ENCODE assay signal across 19 mouse cellular contexts in the genomic region with DNA sequence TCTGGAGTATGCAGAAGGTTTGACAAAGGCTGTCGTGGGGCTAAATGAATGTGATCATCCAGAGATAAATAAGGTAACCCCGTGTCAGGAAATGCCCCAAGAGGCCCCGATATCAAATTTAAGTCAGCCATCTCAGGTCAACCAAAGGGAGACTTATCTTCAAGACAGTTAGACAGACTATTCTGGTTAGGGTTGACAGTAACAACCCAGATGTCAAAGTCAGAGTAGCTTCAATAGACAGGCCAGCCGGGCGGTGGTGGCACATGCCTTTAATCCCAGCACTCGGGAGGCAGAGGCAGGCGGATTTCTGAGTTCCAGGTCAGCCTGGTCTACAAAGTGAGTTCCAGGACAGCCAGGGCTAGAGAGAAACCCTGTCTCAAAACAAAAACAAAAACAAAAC. TPM values are rescaled to one million over a fixed set of nuclear protein-coding genes. Genes with fewer than 3 reads are reported as not detected.
A peak's percentile ranks its signal among the peaks of the same experiment; 100 is the strongest.
DNase-seq lines count a peak whose midpoint lies in the region; ATAC-seq and TF ChIP-seq lines count a peak whose summit lies in the region.
"Not testable (repeated sequence)": the region's sequence is repeated elsewhere in the genome, so short reads cannot be mapped to it uniquely, and the experiment has no call there.
"Had no signal": no experiment of that assay in that cellular context is flagged by ENCODE, and none has a peak within 500 bp of the region (broad histone marks: within the 10 kb centered on the region; RNA-seq: fewer than 3 reads in every experiment).

No protein-coding gene starts in this region.

- not testable (repeated sequence) for H3K27me3 ChIP-seq in MEL (ENCODE audit: control insufficient read depth in 1 of 2, insufficient read depth in 2 of 2, low read length in 2 of 2); liver, embryonic 13.5 days

- not testable (repeated sequence) for DNase-seq in MEL (ENCODE audit: low read depth, low spot score); liver, embryonic 13.5 days
- DNase-seq in heart, adult 11 months, result peak; percentile 53

- not testable (repeated sequence) for TF ChIP-seq EP300 in MEL (IDR thresholded peaks at IDR 0.05; ENCODE audit: low read depth in 1 of 2, low read length in 2 of 2)

- H3K27ac ChIP-seq in MEL (ENCODE audit: control insufficient read depth, low read depth, low read length); liver, embryonic 13.5 days: not testable (repeated sequence)

- H3K9ac ChIP-seq in MEL (ENCODE audit: control insufficient read depth, low read depth, low read length, poor library complexity, severe bottlenecking); liver, embryonic 13.5 days: not testable (repeated sequence)

- peak; percentile 50; the same call in 1 of the 2 replicates for ATAC-seq in liver, embryonic 13.5 days (ENCODE audit: low read depth)
- peak; percentile 54 for ATAC-seq in megakaryocyte progenitor cell, adult 5-6 weeks (replicated peaks; ENCODE audit: poor library complexity)
- ATAC-seq in megakaryocyte-erythroid progenitor cell, adult 5-6 weeks (replicated peaks; ENCODE audit: low FRiP score, low TSS enrichment, poor library complexity, severe bottlenecking), result 0 out of 2 replicates have a peak, but pooled peaks have one; percentile 55

- H3K79me2 ChIP-seq in MEL (ENCODE audit: control insufficient read depth, insufficient read depth, low read length, poor library complexity), result not testable (repeated sequence)

- not testable (repeated sequence) for TF ChIP-seq POLR2A in MEL (IDR thresholded peaks at IDR 0.05; ENCODE audit: control insufficient read depth in 1 of 2, insufficient read depth in 1 of 2, low read depth in 1 of 2, low read length in 2 of 2, poor library complexity in 1 of 2)

- not testable (repeated sequence) for H3K9me3 ChIP-seq in MEL (replicated peaks; ENCODE audit: insufficient read depth, low read length); liver, embryonic 13.5 days (replicated peaks)

- H3K4me1 ChIP-seq in MEL (ENCODE audit: control insufficient read depth in 1 of 2, insufficient read depth in 2 of 2, low read length in 2 of 2), result not testable (repeated sequence)
- H3K4me1 ChIP-seq in liver, embryonic 13.5 days (replicated peaks), result peaks cover 14% of the 10 kb centered on the region

- not testable (repeated sequence) for H3K36me3 ChIP-seq in MEL (ENCODE audit: control insufficient read depth in 1 of 2, insufficient read depth in 2 of 2, low read length in 2 of 2); liver, embryonic 13.5 days

- not testable (repeated sequence) for H3K4me2 ChIP-seq in liver, embryonic 13.5 days

- not testable (repeated sequence) for TF ChIP-seq CTCF in MEL (IDR thresholded peaks at IDR 0.05 in 2 of 3, conservative IDR thresholded peaks at IDR 0.05 in 1 of 3; ENCODE audit: control insufficient read depth in 1 of 3, insufficient read depth in 1 of 3, low read depth in 2 of 3, low read length in 3 of 3, poor library complexity in 1 of 3, severe bottlenecking in 1 of 3)

- WGBS in liver, embryonic 13.5 days (ENCODE audit: insufficient replicate concordance), result 39% methylated on average over 7 of the region's 7 CpGs

- TF ChIP-seq RAD21 in MEL (IDR thresholded peaks at IDR 0.05; ENCODE audit: low read depth, low read length), result not testable (repeated sequence)

- not testable (repeated sequence) for H3K4me3 ChIP-seq in MEL (ENCODE audit: control insufficient read depth in 1 of 2, insufficient read depth in 1 of 2, low read depth in 2 of 2, low read length in 2 of 2); liver, embryonic 13.5 days (replicated peaks)

TF ChIP-seq in MEL, 35 proteins besides CTCF, POLR2A, EP300 and RAD21:
- TF ChIP-seq TCF12 (IDR thresholded peaks at IDR 0.05; ENCODE audit: low read depth, low read length), result 0 out of 2 replicates have a peak, but pooled peaks have one; percentile 12

RNA-seq across cellular contexts. Expression of gene Bcl7c, which starts 15.0 kb away (rescaled TPM):
- 54.9 and 72.4 TPM in 2 replicates for total RNA-seq in MEL (2012; rRNA removed)
- polyA plus RNA-seq in MEL (2012; ENCODE audit: insufficient read depth in 1 of 2, insufficient read length in 2 of 2, low read depth in 1 of 2, low replicate concordance in 2 of 2, missing spikeins in 1 of 2), result 10 to 100 TPM in 1 of 2 experiments, not detected in 1; 98.4 TPM
- 26.9 and 28.9 TPM in 2 replicates for polyA plus RNA-seq in liver, embryonic 13.5 days (2015; fragmentation: Nextera tagmentation; extraction: Ambion mirVana)
- 61.1 and 63.4 TPM in 2 replicates for total RNA-seq in megakaryocyte progenitor cell, adult 5-6 weeks (2015)
- total RNA-seq in megakaryocyte progenitor cell, adult 5-6 weeks (2017), result 38.1 and 44.6 TPM in 2 replicates
- total RNA-seq in megakaryocyte-erythroid progenitor cell, adult 5-6 weeks (2014; fragmentation: Nextera tagmentation), result 84.1 and 94.3 TPM in 2 replicates
- total RNA-seq in megakaryocyte-erythroid progenitor cell, adult 5-6 weeks (2017), result 51.3 and 61.0 TPM in 2 replicates

RNA-seq across cellular contexts. Expression of gene Ctf1, which starts 18.8 kb away (rescaled TPM):
- 1.9 and 2.8 TPM in 2 replicates for total RNA-seq in MEL (2012; rRNA removed)
- polyA plus RNA-seq in MEL (2012; ENCODE audit: insufficient read depth in 1 of 2, insufficient read length in 2 of 2, low read depth in 1 of 2, low replicate concordance in 2 of 2, missing spikeins in 1 of 2), result 1 to 10 TPM in 1 of 2 experiments, not detected in 1; 7.2 TPM
- polyA plus RNA-seq in liver, embryonic 13.5 days (2015; fragmentation: Nextera tagmentation; extraction: Ambion mirVana), result 1.8 and 2.2 TPM in 2 replicates
- total RNA-seq in megakaryocyte progenitor cell, adult 5-6 weeks (2015), result 0.83 and 1.8 TPM in 2 replicates
- total RNA-seq in megakaryocyte progenitor cell, adult 5-6 weeks (2017), result 0.42 and 1.9 TPM in 2 replicates
- total RNA-seq in megakaryocyte-erythroid progenitor cell, adult 5-6 weeks (2014; fragmentation: Nextera tagmentation), result 4.2 and 5.5 TPM in 2 replicates
- 1.9 and 3.0 TPM in 2 replicates for total RNA-seq in megakaryocyte-erythroid progenitor cell, adult 5-6 weeks (2017)
- total RNA-seq: CH12.LX had no signal
- polyA plus RNA-seq: activated CD4-positive, CD25-positive, alpha-beta regulatory T cell, adult 4 months; CD4-positive, CD25-positive, alpha-beta regulatory T cell, adult 4 months had no signal

RNA-seq across cellular contexts. Expression of gene Ctf2, which starts 38.2 kb away (rescaled TPM):
- total RNA-seq in MEL (2012; rRNA removed), result 0.36 and 0.39 TPM in 2 replicates
- polyA plus RNA-seq in MEL (2012; ENCODE audit: insufficient read depth in 1 of 2, insufficient read length in 2 of 2, low read depth in 1 of 2, low replicate concordance in 2 of 2, missing spikeins in 1 of 2), result 1 to 10 TPM in 1 of 2 experiments, not detected in 1; 1.0 TPM
- 0.07 and 0.16 TPM in 2 replicates for polyA plus RNA-seq in liver, embryonic 13.5 days (2015; fragmentation: Nextera tagmentation; extraction: Ambion mirVana)
- total RNA-seq in megakaryocyte progenitor cell, adult 5-6 weeks (2015), result not detected in 2 replicates
- not detected in 2 replicates for total RNA-seq in megakaryocyte progenitor cell, adult 5-6 weeks (2017)
- not detected in 2 replicates for total RNA-seq in megakaryocyte-erythroid progenitor cell, adult 5-6 weeks (2014; fragmentation: Nextera tagmentation)
- total RNA-seq in megakaryocyte-erythroid progenitor cell, adult 5-6 weeks (2017), result not detected in 2 replicates
- total RNA-seq: adrenal gland, adult 18-20 months; adrenal gland, adult 2 months; adrenal gland, adult 8-10 months; adrenal gland, postnatal 10 days; adrenal gland, postnatal 14 days; adrenal gland, postnatal 25 days; adrenal gland, postnatal 36 days; adrenal gland, postnatal 4 days; CH12.LX had no signal
- polyA plus RNA-seq: activated CD4-positive, CD25-positive, alpha-beta regulatory T cell, adult 4 months; adrenal gland, adult 2 months; brain, embryonic 14.5 days; CD4-positive, CD25-positive, alpha-beta regulatory T cell, adult 4 months; cerebellum, adult 2 months; G1E had no signal

RNA-seq across cellular contexts. Expression of gene Fbxl19, which starts 50.6 kb away (rescaled TPM):
- total RNA-seq in MEL (2012; rRNA removed), result 37.7 and 46.7 TPM in 2 replicates
- polyA plus RNA-seq in MEL (2012; ENCODE audit: insufficient read depth in 1 of 2, insufficient read length in 2 of 2, low read depth in 1 of 2, low replicate concordance in 2 of 2, missing spikeins in 1 of 2), result 10 to 100 TPM in 1 of 2 experiments, not detected in 1; 58.3 TPM
- polyA plus RNA-seq in liver, embryonic 13.5 days (2015; fragmentation: Nextera tagmentation; extraction: Ambion mirVana), result 3.1 and 3.3 TPM in 2 replicates
- total RNA-seq in megakaryocyte progenitor cell, adult 5-6 weeks (2015), result 5.6 and 5.7 TPM in 2 replicates
- 14.2 and 16.1 TPM in 2 replicates for total RNA-seq in megakaryocyte progenitor cell, adult 5-6 weeks (2017)
- 11.6 and 14.2 TPM in 2 replicates for total RNA-seq in megakaryocyte-erythroid progenitor cell, adult 5-6 weeks (2014; fragmentation: Nextera tagmentation)
- 12.2 and 12.5 TPM in 2 replicates for total RNA-seq in megakaryocyte-erythroid progenitor cell, adult 5-6 weeks (2017)
